Mouse (Mus musculus): ENCODE measurements around the gene 2010003K11Rik.

DNA sequence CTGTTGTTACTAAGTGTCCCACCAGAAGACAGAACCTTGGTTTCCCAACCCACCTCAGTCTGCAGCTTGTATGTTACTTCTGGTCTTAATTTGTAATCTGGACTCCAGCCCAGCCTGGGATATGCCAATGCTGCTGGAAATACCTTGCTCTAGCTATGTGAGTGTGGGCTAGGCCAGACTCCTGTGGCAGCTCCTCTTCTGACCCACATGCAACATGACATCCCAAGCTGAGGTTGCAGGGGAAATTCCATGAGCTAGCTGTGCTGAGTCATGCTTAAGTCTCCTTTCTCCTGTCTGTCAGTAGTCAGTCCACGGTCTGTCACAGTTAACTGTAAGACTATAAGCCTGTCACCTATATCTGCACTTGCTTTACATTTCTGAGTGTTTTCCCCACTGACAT is 19.1 kb upstream of the 2010003K11Rik start:
- no peak for TF ChIP-seq POLR2A (IDR thresholded peaks at IDR 0.05; ENCODE audit: extremely low read depth, insufficient read depth, low read length)
- no peak for TF ChIP-seq CTCF (IDR thresholded peaks at IDR 0.05; ENCODE audit: extremely low read depth, insufficient read depth, low read length)
